Mouse (Mus musculus) limb, embryonic 15.5 days (tissue): ENCODE measurements around the gene Rad51b. TPM values are rescaled to one million over a fixed set of nuclear protein-coding genes. Genes with fewer than 3 reads are reported as not detected.

Source experiments
- ATAC-seq: fragments of 200-750 bp; cut with Nextera tagmentation; 2 replicates; pipeline ENCODE4 v1.8.0; 2017; ENCODE audit warnings: low read depth, moderate TSS enrichment; ENCODE audit not compliant: insufficient number of reproducible peaks, low FRiP score, low TSS enrichment
- H3K27ac ChIP-seq: fragments of 300-500 bp; sonication (generic); 2 replicates; pipeline ENCODE4 v1.5.1; 2015; ENCODE audit warnings: moderate library complexity, mild to moderate bottlenecking, inconsistent platforms
- H3K27me3 ChIP-seq: fragments of 300-500 bp; sonication (generic); 2 replicates; pipeline ENCODE4 v1.6.1; 2015; ENCODE audit warnings: inconsistent platforms
- H3K36me3 ChIP-seq: fragments of 300-500 bp; sonication (generic); 2 replicates; pipeline ENCODE4 v1.6.1; 2015; ENCODE audit warnings: inconsistent platforms
- H3K4me1 ChIP-seq: fragments of 300-500 bp; sonication (generic); 2 replicates; pipeline ENCODE4 v1.6.1; 2015; ENCODE audit warnings: inconsistent platforms
- H3K4me2 ChIP-seq: fragments of 300-500 bp; sonication (generic); 2 replicates; pipeline ENCODE4 v1.6.1; 2015; ENCODE audit warnings: mild to moderate bottlenecking, inconsistent platforms
- H3K4me3 ChIP-seq: fragments of 300-500 bp; sonication (generic); 2 replicates; pipeline ENCODE4 v1.5.1; 2015; ENCODE audit warnings: mild to moderate bottlenecking, inconsistent platforms
- H3K9ac ChIP-seq: fragments of 300-500 bp; sonication (generic); 2 replicates; pipeline ENCODE4 v1.6.1; 2015; ENCODE audit warnings: inconsistent platforms
- H3K9me3 ChIP-seq: fragments of 300-500 bp; sonication (generic); 2 replicates; pipeline ENCODE4 v1.6.1; 2016; ENCODE audit warnings: inconsistent platforms
- WGBS: fragments of 180-500 bp; shearing (Covaris S2); methylation state at CpG from one replicate; pipeline ENCODE4 v1.1.7; 2015; 5-methylcytosine and 5-hydroxymethylcytosine counted together
- polyA plus RNA-seq: library from polyadenylated mRNA; unstranded; fragments of >200 nt; fragmentation: Nextera tagmentation; extraction: Ambion mirVana; gene quantifications from 2 replicates; pipeline ENCODE4 v1.2.1, GENCODE M21; 2015

Rad51b gene
- polyA plus RNA-seq, 1 experiment from 2014 or later = 5.2 TPM

- 71% methylated on average over 8 of the region's 8 CpGs for WGBS
- ATAC-seq = no peak
- Histone ChIP-seq H3K36me3 (no peaks in the 10 kb centered on the region), H3K9ac (no peak overlapping the region), H3K4me2 (no peak overlapping the region), H3K4me1 (peaks cover 5% of the 10 kb centered on the region; the same call in 1 of the 2 replicates), H3K4me3 (no peak overlapping the region), H3K27ac (no peak overlapping the region), H3K9me3 (no peaks in the 10 kb centered on the region), H3K27me3 (no peaks in the 10 kb centered on the region)
Observed at GRCm38 (mm10) chr12:79525872-79526271, 228.8 kb downstream of the Rad51b start.

GRCm38 (mm10) chr12:79527222-79527621 is 230.1 kb downstream of the Rad51b start:
- no peak for ATAC-seq
- H3K9ac ChIP-seq = no peak overlapping the region
- no peaks in the 10 kb centered on the region for H3K27me3 ChIP-seq
- H3K9me3 ChIP-seq = no peaks in the 10 kb centered on the region
- H3K36me3 ChIP-seq = no peaks in the 10 kb centered on the region
- WGBS = 54% methylated on average over 3 of the region's 3 CpGs
- peaks cover 18% of the 10 kb centered on the region for H3K4me1 ChIP-seq
- no peak overlapping the region for H3K4me3 ChIP-seq
- peak overlapping the region; percentile 28; the same call in 1 of the 2 replicates for H3K27ac ChIP-seq
- H3K4me2 ChIP-seq = no peak overlapping the region

GRCm38 (mm10) chr12:79530275-79530902 is 233.3 kb downstream of the Rad51b start:
- no peak overlapping the region for H3K4me3 ChIP-seq
- no peak overlapping the region for H3K9ac ChIP-seq
- H3K4me2 ChIP-seq = no peak overlapping the region
- no peaks in the 10 kb centered on the region for H3K9me3 ChIP-seq
- 0 out of 2 replicates have a peak overlapping the region, but pooled peaks have one; percentile 5 for H3K27ac ChIP-seq
- H3K36me3 ChIP-seq = no peaks in the 10 kb centered on the region
- peaks cover 24% of the 10 kb centered on the region for H3K4me1 ChIP-seq
- WGBS = 50% methylated on average over 10 of the region's 10 CpGs
- no peaks in the 10 kb centered on the region for H3K27me3 ChIP-seq
- ATAC-seq = no peak

GRCm38 (mm10) chr12:79531809-79532798 is 235.0 kb downstream of the Rad51b start:
- H3K9me3 ChIP-seq = no peaks in the 10 kb centered on the region
- H3K4me3 ChIP-seq = no peak overlapping the region
- H3K9ac ChIP-seq = no peak overlapping the region
- ATAC-seq = no peak
- no peak overlapping the region for H3K4me2 ChIP-seq
- H3K36me3 ChIP-seq = no peaks in the 10 kb centered on the region
- H3K27ac ChIP-seq = peak overlapping the region; percentile 81
- 41% methylated on average over 5 of the region's 5 CpGs for WGBS
- no peaks in the 10 kb centered on the region for H3K27me3 ChIP-seq
- peaks cover 26% of the 10 kb centered on the region for H3K4me1 ChIP-seq

GRCm38 (mm10) chr12:79534778-79535177 is 237.7 kb downstream of the Rad51b start:
- H3K9me3 ChIP-seq = no peaks in the 10 kb centered on the region
- H3K27me3 ChIP-seq = no peaks in the 10 kb centered on the region
- H3K4me2 ChIP-seq = no peak overlapping the region
- H3K9ac ChIP-seq = no peak overlapping the region
- no peaks in the 10 kb centered on the region for H3K36me3 ChIP-seq
- ATAC-seq = no peak
- 51% methylated on average over 1 of the region's 1 CpGs for WGBS
- H3K4me3 ChIP-seq = no peak overlapping the region
- H3K27ac ChIP-seq = no peak overlapping the region
- H3K4me1 ChIP-seq = peaks cover 23% of the 10 kb centered on the region

GRCm38 (mm10) chr12:79535532-79536437 is 238.7 kb downstream of the Rad51b start:
- Histone ChIP-seq H3K4me3 (no peak overlapping the region), H3K36me3 (no peaks in the 10 kb centered on the region), H3K27me3 (no peaks in the 10 kb centered on the region), H3K4me1 (peaks cover 23% of the 10 kb centered on the region), H3K9me3 (no peaks in the 10 kb centered on the region), H3K27ac (0 out of 2 replicates have a peak overlapping the region, but pooled peaks have one; percentile 71), H3K9ac (no peak overlapping the region), H3K4me2 (no peak overlapping the region)
- WGBS = 20% methylated on average over 9 of the region's 9 CpGs
- ATAC-seq = no peak

- H3K9me3 ChIP-seq = no peaks in the 10 kb centered on the region
- peaks cover 4% of the 10 kb centered on the region; the same call in 1 of the 2 replicates for H3K4me1 ChIP-seq
- no peaks in the 10 kb centered on the region for H3K36me3 ChIP-seq
- 60% methylated on average over 5 of the region's 5 CpGs for WGBS
- H3K4me2 ChIP-seq = no peak overlapping the region
- no peaks in the 10 kb centered on the region for H3K27me3 ChIP-seq
- ATAC-seq = no peak
- no peak overlapping the region for H3K4me3 ChIP-seq
- no peak overlapping the region for H3K9ac ChIP-seq
- H3K27ac ChIP-seq = no peak overlapping the region
Observed at GRCm38 (mm10) chr12:79540176-79540575, 243.1 kb downstream of the Rad51b start.

- Histone ChIP-seq H3K27ac (no peak overlapping the region), H3K36me3 (no peaks in the 10 kb centered on the region), H3K4me3 (no peak overlapping the region), H3K27me3 (no peaks in the 10 kb centered on the region), H3K9ac (no peak overlapping the region), H3K9me3 (no peaks in the 10 kb centered on the region), H3K4me2 (no peak overlapping the region), H3K4me1 (no peaks in the 10 kb centered on the region)
- WGBS = 89% methylated on average over 6 of the region's 6 CpGs
- no peak for ATAC-seq
Observed at GRCm38 (mm10) chr12:79541581-79541980, 244.5 kb downstream of the Rad51b start.

GRCm38 (mm10) chr12:79545063-79545462 is 248.0 kb downstream of the Rad51b start:
- Histone ChIP-seq H3K27ac (no peak overlapping the region), H3K4me1 (peaks cover 3% of the 10 kb centered on the region; the same call in 1 of the 2 replicates), H3K9me3 (no peaks in the 10 kb centered on the region), H3K36me3 (no peaks in the 10 kb centered on the region), H3K27me3 (no peaks in the 10 kb centered on the region), H3K4me2 (no peak overlapping the region), H3K9ac (no peak overlapping the region), H3K4me3 (no peak overlapping the region)
- WGBS = 53% methylated on average over 3 of the region's 3 CpGs
- ATAC-seq = no peak

GRCm38 (mm10) chr12:79547556-79547955 is 250.5 kb downstream of the Rad51b start:
- Histone ChIP-seq H3K27me3 (no peaks in the 10 kb centered on the region), H3K9me3 (no peaks in the 10 kb centered on the region), H3K9ac (no peak overlapping the region), H3K4me1 (peaks cover 5% of the 10 kb centered on the region; the same call in 1 of the 2 replicates), H3K36me3 (no peaks in the 10 kb centered on the region), H3K4me2 (no peak overlapping the region), H3K4me3 (no peak overlapping the region), H3K27ac (no peak overlapping the region)
- ATAC-seq = no peak
- WGBS = 65% methylated on average over 6 of the region's 6 CpGs

- H3K9me3 ChIP-seq = no peaks in the 10 kb centered on the region
- H3K36me3 ChIP-seq = no peaks in the 10 kb centered on the region
- no peak overlapping the region for H3K4me3 ChIP-seq
- H3K4me2 ChIP-seq = no peak overlapping the region
- H3K27ac ChIP-seq = 0 out of 2 replicates have a peak overlapping the region, but pooled peaks have one; percentile 27
- WGBS = 81% methylated on average over 8 of the region's 8 CpGs
- no peak overlapping the region for H3K9ac ChIP-seq
- no peaks in the 10 kb centered on the region for H3K27me3 ChIP-seq
- peaks cover 5% of the 10 kb centered on the region; the same call in 1 of the 2 replicates for H3K4me1 ChIP-seq
- ATAC-seq = no peak
Observed at GRCm38 (mm10) chr12:79548607-79549330, 251.7 kb downstream of the Rad51b start.
